Mouse (Mus musculus): ENCODE measurements around the gene Map3k5. TPM values are rescaled to one million over a fixed set of nuclear protein-coding genes. Genes with fewer than 3 reads are reported as not detected.

Gene Map3k5
- polyA plus RNA-seq, 1 experiment from 2014 or later: 4.2 TPM

DNA sequence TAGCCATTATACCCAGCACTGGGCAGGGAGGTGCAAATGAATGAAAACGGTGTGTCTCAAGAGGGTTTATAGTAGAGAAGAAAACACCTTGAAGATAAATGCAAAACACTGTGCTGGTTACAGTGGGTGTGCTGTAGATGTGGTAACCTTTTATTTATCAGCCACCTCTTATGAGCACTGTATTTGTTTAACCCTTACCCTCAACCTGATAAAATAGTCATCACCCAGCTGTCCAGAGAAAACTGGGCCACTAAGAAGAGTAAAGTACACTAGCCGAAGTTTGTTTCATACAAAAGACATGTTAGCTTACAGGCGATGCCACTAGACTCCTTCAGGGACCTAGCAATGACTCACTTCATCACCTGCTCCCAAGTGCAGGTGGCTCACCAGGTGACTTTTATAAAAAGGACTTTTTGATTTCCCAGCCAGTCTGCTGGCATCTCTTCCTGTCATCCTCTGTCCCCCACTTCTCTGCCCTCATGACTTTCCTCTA, 235.0 kb downstream of the Map3k5 start:
- H3K4me2 ChIP-seq: no peak overlapping the region
- ATAC-seq (replicated peaks; ENCODE audit: insufficient number of reproducible peaks, low FRiP score, low TSS enrichment): no peak
- peaks cover 7% of the 10 kb centered on the region for H3K4me1 ChIP-seq (ENCODE audit: control insufficient read depth, insufficient read depth, low read length)
- H3K27me3 ChIP-seq (ENCODE audit: control insufficient read depth, insufficient read depth, low read length): no peaks in the 10 kb centered on the region
- no peak overlapping the region for H3K4me3 ChIP-seq (ENCODE audit: low read depth, low read length)
- H3K9me3 ChIP-seq (replicated peaks; ENCODE audit: control insufficient read depth, low read length): no peaks in the 10 kb centered on the region
- H3K36me3 ChIP-seq (ENCODE audit: control insufficient read depth, insufficient read depth, low read length): no peaks in the 10 kb centered on the region
- 73% methylated on average over 3 of the region's 3 CpGs for WGBS (ENCODE audit: insufficient replicate concordance)
- no peak overlapping the region for H3K9ac ChIP-seq (ENCODE audit: low read depth, low read length)
- H3K27ac ChIP-seq (ENCODE audit: low read depth, low read length): no peak overlapping the region

- 0 out of 2 replicates have a peak overlapping the region, but pooled peaks have one; percentile 17 for H3K9ac ChIP-seq (ENCODE audit: low read depth, low read length)
- H3K36me3 ChIP-seq (ENCODE audit: control insufficient read depth, insufficient read depth, low read length): no peaks in the 10 kb centered on the region
- peak overlapping the region; percentile 62 for H3K4me2 ChIP-seq
- H3K27me3 ChIP-seq (ENCODE audit: control insufficient read depth, insufficient read depth, low read length): no peaks in the 10 kb centered on the region
- H3K4me1 ChIP-seq (ENCODE audit: control insufficient read depth, insufficient read depth, low read length): peaks cover 7% of the 10 kb centered on the region
- H3K27ac ChIP-seq (ENCODE audit: low read depth, low read length): no peak overlapping the region
- no peaks in the 10 kb centered on the region for H3K9me3 ChIP-seq (replicated peaks; ENCODE audit: control insufficient read depth, low read length)
- 0 out of 2 replicates have a peak overlapping the region, but pooled peaks have one; percentile 6 for H3K4me3 ChIP-seq (ENCODE audit: low read depth, low read length)
- ATAC-seq (replicated peaks; ENCODE audit: insufficient number of reproducible peaks, low FRiP score, low TSS enrichment): no peak
- 22% methylated on average over 19 of the region's 19 CpGs for WGBS (ENCODE audit: insufficient replicate concordance)
Observed at GRCm38 (mm10) chr10:20169927-20170604, 235.8 kb downstream of the Map3k5 start.

DNA sequence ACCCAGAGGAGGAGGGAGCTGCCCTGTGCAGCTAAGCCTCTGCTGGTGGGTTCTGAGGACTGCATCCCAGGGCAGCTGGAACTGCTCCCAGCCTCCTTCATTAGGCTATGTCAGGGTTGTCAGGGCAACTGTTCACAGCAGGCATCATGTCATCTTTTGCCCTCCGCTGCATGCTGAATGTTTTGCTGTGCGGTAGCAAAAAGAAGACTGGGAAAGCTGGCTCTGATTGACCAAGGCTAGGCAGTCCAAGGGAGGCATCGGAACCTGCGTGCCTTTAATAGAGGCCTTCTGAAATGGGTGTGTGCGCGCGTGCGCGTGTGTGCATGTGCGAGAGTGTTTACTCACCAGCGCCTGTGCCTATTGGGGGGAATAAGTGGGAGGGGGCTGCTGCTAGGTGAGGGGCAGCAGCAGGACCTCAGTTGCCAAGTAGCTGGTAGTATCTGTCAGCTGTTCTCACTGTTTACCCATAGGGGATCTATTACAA, 236.4 kb downstream of the Map3k5 start:
- Histone ChIP-seq H3K27ac (ENCODE audit: low read depth, low read length) (no peak overlapping the region), H3K4me2 (peak overlapping the region; percentile 62), H3K9ac (ENCODE audit: low read depth, low read length) (no peak overlapping the region), H3K4me1 (ENCODE audit: control insufficient read depth, insufficient read depth, low read length) (peaks cover 7% of the 10 kb centered on the region), H3K4me3 (ENCODE audit: low read depth, low read length) (no peak overlapping the region), H3K27me3 (ENCODE audit: control insufficient read depth, insufficient read depth, low read length) (no peaks in the 10 kb centered on the region), H3K36me3 (ENCODE audit: control insufficient read depth, insufficient read depth, low read length) (no peaks in the 10 kb centered on the region), H3K9me3 (replicated peaks; ENCODE audit: control insufficient read depth, low read length) (no peaks in the 10 kb centered on the region)
- WGBS (ENCODE audit: insufficient replicate concordance): 51% methylated on average over 11 of the region's 11 CpGs
- ATAC-seq (replicated peaks; ENCODE audit: insufficient number of reproducible peaks, low FRiP score, low TSS enrichment): peak; percentile 78; the same call in 1 of the 2 replicates

- Histone ChIP-seq H3K9ac (ENCODE audit: low read depth, low read length) (no peak overlapping the region), H3K4me2 (no peak overlapping the region), H3K36me3 (ENCODE audit: control insufficient read depth, insufficient read depth, low read length) (no peaks in the 10 kb centered on the region), H3K27ac (ENCODE audit: low read depth, low read length) (no peak overlapping the region), H3K27me3 (ENCODE audit: control insufficient read depth, insufficient read depth, low read length) (no peaks in the 10 kb centered on the region), H3K4me1 (ENCODE audit: control insufficient read depth, insufficient read depth, low read length) (peaks cover 7% of the 10 kb centered on the region), H3K9me3 (replicated peaks; ENCODE audit: control insufficient read depth, low read length) (no peaks in the 10 kb centered on the region), H3K4me3 (ENCODE audit: low read depth, low read length) (no peak overlapping the region)
- ATAC-seq (replicated peaks; ENCODE audit: insufficient number of reproducible peaks, low FRiP score, low TSS enrichment): no peak
- 83% methylated on average over 12 of the region's 12 CpGs for WGBS (ENCODE audit: insufficient replicate concordance)
Observed at GRCm38 (mm10) chr10:20171209-20171608, 236.9 kb downstream of the Map3k5 start.

DNA sequence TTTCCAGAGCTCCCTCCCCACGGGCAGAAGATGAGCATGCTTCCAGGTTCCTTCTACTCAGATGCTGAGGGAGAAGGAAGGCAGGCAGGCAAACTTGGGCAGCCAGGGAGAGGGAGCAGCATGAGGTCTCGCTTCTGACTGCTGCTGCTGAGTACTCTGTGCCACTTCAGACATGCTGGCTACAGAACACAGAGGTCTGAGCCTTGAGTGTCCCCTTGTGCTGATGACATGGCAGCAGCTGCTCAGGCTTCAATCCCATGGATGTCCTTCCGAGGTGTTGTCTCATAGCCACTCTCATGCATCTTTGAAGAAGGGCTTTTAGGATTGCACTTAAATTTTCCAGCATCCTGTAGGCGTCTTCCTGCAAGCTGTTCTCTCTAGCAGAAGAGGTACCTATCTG, 237.5 kb downstream of the Map3k5 start:
- WGBS (ENCODE audit: insufficient replicate concordance): 47% methylated on average over 4 of the region's 4 CpGs
- no peaks in the 10 kb centered on the region for H3K9me3 ChIP-seq (replicated peaks; ENCODE audit: control insufficient read depth, low read length)
- no peak overlapping the region for H3K4me3 ChIP-seq (ENCODE audit: low read depth, low read length)
- no peak for ATAC-seq (replicated peaks; ENCODE audit: insufficient number of reproducible peaks, low FRiP score, low TSS enrichment)
- no peak overlapping the region for H3K4me2 ChIP-seq
- no peak overlapping the region for H3K27ac ChIP-seq (ENCODE audit: low read depth, low read length)
- H3K36me3 ChIP-seq (ENCODE audit: control insufficient read depth, insufficient read depth, low read length): no peaks in the 10 kb centered on the region
- no peak overlapping the region for H3K9ac ChIP-seq (ENCODE audit: low read depth, low read length)
- no peaks in the 10 kb centered on the region for H3K27me3 ChIP-seq (ENCODE audit: control insufficient read depth, insufficient read depth, low read length)
- H3K4me1 ChIP-seq (ENCODE audit: control insufficient read depth, insufficient read depth, low read length): peaks cover 7% of the 10 kb centered on the region

DNA sequence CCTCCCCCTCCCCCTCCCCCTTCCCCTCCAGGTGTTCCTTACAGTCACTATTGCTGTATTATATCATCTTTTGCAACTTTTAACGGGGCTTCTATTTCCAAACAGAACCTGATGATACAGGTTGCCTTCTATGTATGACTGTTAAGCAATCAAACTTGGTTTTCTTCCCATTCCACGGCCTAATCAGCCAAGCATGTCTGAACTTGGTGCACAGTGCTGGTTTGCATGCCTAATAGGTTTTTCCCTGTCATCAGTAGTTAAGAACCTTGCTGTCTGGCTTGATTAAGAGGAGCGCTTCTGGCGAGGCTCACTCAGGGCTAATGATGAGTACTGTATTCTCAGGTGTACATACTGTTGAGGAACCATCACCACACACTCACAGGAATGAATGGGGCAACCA, 239.5 kb downstream of the Map3k5 start:
- H3K4me1 ChIP-seq (ENCODE audit: control insufficient read depth, insufficient read depth, low read length): peaks cover 9% of the 10 kb centered on the region
- H3K27me3 ChIP-seq (ENCODE audit: control insufficient read depth, insufficient read depth, low read length): no peaks in the 10 kb centered on the region
- H3K9ac ChIP-seq (ENCODE audit: low read depth, low read length): no peak overlapping the region
- H3K36me3 ChIP-seq (ENCODE audit: control insufficient read depth, insufficient read depth, low read length): no peaks in the 10 kb centered on the region
- no peak overlapping the region for H3K4me3 ChIP-seq (ENCODE audit: low read depth, low read length)
- ATAC-seq (replicated peaks; ENCODE audit: insufficient number of reproducible peaks, low FRiP score, low TSS enrichment): no peak
- H3K9me3 ChIP-seq (replicated peaks; ENCODE audit: control insufficient read depth, low read length): no peaks in the 10 kb centered on the region
- 84% methylated on average over 4 of the region's 4 CpGs for WGBS (ENCODE audit: insufficient replicate concordance)
- no peak overlapping the region for H3K4me2 ChIP-seq
- H3K27ac ChIP-seq (ENCODE audit: low read depth, low read length): no peak overlapping the region

- Histone ChIP-seq H3K27me3 (ENCODE audit: control insufficient read depth, insufficient read depth, low read length) (no peaks in the 10 kb centered on the region), H3K4me1 (ENCODE audit: control insufficient read depth, insufficient read depth, low read length) (peaks cover 5% of the 10 kb centered on the region; the same call in 1 of the 2 replicates), H3K36me3 (ENCODE audit: control insufficient read depth, insufficient read depth, low read length) (no peaks in the 10 kb centered on the region), H3K4me3 (ENCODE audit: low read depth, low read length) (no peak overlapping the region), H3K9ac (ENCODE audit: low read depth, low read length) (no peak overlapping the region), H3K27ac (ENCODE audit: low read depth, low read length) (no peak overlapping the region), H3K9me3 (replicated peaks; ENCODE audit: control insufficient read depth, low read length) (no peaks in the 10 kb centered on the region), H3K4me2 (no peak overlapping the region)
- 68% methylated on average over 7 of the region's 7 CpGs for WGBS (ENCODE audit: insufficient replicate concordance)
- ATAC-seq (replicated peaks; ENCODE audit: insufficient number of reproducible peaks, low FRiP score, low TSS enrichment): no peak
Observed at GRCm38 (mm10) chr10:20176054-20176453, 241.8 kb downstream of the Map3k5 start.

- H3K4me2 ChIP-seq: peak overlapping the region; percentile 4
- no peak overlapping the region for H3K27ac ChIP-seq (ENCODE audit: low read depth, low read length)
- H3K9me3 ChIP-seq (replicated peaks; ENCODE audit: control insufficient read depth, low read length): no peaks in the 10 kb centered on the region
- 31% methylated on average over 12 of the region's 12 CpGs for WGBS (ENCODE audit: insufficient replicate concordance)
- no peak overlapping the region for H3K9ac ChIP-seq (ENCODE audit: low read depth, low read length)
- ATAC-seq (replicated peaks; ENCODE audit: insufficient number of reproducible peaks, low FRiP score, low TSS enrichment): no peak
- no peaks in the 10 kb centered on the region for H3K27me3 ChIP-seq (ENCODE audit: control insufficient read depth, insufficient read depth, low read length)
- no peaks in the 10 kb centered on the region for H3K36me3 ChIP-seq (ENCODE audit: control insufficient read depth, insufficient read depth, low read length)
- H3K4me3 ChIP-seq (ENCODE audit: low read depth, low read length): no peak overlapping the region
- peaks cover 16% of the 10 kb centered on the region for H3K4me1 ChIP-seq (ENCODE audit: control insufficient read depth, insufficient read depth, low read length)
Observed at GRCm38 (mm10) chr10:20178807-20179605, 244.7 kb downstream of the Map3k5 start.

Data from heart, embryonic 11.5 days (tissue).